Mouse (Mus musculus): Measurements from ENCODE around the gene Glo1.

Gene Glo1

DNA sequence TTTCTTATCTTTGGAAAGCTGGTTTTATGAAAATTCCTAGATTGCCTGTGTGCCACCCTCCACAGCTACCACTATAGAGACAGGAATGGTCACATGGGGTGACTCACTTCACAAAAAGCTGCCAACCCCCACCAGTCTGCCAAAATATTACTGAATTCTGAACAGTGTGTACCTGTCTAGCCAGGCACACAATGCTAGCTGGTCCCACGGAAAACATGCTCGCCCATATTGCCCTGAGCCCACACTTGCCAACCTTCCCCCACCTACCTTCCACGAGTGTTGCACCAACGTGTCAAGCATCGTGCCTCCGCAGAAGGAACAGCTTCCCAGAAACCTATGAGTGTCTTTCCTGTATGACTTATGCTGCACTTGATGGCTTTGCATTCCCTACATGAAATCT lies 45.5 kb downstream of the Glo1 start:
- no peak for DNase-seq (ENCODE audit: extremely low spot score, low spot score)

DNA sequence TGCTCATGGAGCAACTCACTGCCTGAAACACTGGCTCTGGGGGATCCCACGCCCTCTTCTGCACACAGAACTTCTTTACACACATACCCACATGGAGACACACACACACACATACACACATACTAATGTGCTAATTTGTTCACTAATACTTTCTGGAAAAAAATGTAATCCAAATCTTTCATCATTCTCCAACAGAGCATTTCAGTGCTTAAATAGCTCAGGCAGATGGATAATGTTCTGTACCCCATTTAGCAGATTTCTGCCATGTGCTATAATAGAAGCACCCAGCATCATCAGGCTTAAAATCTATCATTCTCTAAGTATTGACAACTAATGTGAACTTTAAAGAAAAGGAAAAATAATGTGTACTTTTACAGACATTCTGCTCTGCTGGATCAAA lies 45.9 kb downstream of the Glo1 start:
- DNase-seq (ENCODE audit: extremely low spot score, low spot score): no peak

DNA sequence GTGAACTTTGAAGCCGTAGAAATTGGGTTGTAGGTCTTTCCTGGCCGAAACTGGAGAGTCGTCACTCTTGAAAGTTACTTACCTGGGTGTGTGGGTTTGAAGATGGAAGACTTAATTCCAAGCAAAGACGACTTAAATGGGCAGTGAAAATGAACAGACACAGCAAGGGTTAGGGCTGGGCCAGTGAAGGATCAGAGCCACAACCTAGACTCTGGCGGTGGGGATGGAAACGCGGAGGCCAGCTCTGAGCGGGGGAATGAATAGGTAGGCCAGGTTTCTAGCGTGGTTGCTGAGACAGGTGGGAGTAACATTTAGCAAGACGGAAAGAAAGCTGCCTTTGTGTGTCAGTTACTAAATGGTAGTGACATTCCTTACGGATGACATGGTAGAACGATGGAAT lies 49.7 kb downstream of the Glo1 start:
- no peak for DNase-seq (ENCODE audit: extremely low spot score, low spot score)

DNA sequence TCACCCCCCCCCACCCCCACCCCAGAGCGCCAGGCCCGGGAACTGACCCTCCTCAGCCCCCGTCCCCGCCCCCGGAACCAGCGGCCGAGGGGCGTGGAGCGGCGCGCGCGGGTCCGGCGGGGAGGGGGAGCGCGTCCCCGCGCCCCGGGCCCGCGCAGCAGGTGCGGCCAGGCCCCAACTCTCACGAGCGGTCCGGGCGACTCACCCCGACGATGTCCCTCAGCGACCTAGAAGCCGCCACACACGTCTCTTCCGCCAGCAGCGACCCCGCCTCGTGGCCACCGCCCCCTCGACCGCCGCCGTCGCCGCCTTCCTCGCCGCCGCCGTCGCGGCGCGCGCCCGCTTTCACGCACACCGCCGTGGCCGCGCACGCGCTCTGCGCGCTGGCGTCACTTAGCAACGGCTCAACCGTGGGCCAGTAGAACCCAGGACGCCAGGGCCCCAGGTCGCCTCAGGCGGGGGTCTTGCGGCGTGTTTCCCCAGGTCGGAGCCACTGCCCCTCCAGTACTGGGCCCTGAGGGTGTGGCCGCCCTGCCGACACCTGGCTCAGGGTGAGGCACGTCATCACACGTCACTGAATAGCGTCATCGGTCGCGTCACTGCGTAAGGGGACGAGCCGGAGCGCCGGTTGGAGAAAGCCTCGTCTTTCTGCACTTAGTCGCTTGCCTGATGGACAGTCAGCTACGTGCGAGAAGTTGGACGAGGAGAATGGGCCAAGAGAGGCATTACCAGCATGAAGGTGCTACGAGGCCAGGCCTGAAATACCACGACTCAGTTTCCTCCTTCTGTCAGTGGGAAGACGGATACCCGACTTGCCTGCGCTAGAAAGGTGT lies 50.5 kb downstream of the Glo1 start, which contains the start of gene Btbd9:
TSS of gene Btbd9 (minus strand) at position 548 of the 833 bp plus-strand sequence.
- DNase-seq (ENCODE audit: extremely low spot score, low spot score): peak; percentile 94

DNA sequence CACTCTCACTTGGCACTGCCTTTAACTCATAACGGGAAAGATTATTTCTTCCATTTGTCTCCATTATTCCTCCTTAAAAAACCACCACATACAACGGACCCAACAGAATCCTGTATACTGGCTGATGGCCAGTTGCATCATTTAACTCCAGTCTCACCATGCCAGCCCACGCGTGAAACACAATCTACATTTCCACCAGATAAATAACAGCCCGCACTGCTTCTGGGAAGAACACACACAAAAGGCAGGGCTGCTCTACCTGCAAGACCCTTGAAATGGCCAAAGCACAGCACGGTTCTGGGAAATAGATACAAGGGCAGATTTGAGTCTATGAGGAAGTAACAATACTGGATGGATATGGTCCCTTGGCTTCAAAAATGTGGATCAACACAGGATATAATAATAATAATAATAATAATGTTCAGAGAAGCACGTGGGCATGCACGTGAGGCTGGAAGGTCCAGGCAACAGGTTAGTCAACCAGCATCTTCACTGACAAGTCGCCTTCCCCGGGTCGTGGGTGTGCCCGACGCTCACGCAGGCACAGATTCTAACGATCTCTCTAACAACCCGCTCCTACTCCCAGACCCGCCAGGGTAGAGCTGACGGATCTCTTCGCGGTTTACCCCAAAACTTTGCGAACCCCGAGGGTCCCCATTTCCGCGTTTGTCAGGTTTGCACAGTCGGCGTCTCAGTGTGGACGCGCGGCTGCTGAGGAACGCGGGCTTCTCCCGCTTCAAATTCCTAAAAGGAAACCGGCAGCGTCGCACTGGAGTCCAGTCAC lies 51.4 kb downstream of the Glo1 start:
- no peak for DNase-seq (ENCODE audit: extremely low spot score, low spot score)

DNA sequence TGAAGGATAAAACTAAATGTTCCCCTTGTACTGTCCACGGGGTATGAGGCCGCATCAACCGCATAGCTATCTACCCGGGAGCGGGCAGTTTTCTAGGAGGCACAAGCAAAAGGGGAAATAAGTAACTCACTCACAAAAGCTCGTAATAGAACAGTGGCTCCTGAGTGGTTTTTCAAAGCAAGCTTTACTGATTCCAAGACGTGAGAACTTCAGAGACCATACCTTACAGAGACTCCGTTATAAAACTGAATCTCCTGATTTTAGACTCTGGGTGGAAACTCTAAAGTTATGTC lies 51.9 kb downstream of the Glo1 start:
- DNase-seq (ENCODE audit: extremely low spot score, low spot score): no peak

DNA sequence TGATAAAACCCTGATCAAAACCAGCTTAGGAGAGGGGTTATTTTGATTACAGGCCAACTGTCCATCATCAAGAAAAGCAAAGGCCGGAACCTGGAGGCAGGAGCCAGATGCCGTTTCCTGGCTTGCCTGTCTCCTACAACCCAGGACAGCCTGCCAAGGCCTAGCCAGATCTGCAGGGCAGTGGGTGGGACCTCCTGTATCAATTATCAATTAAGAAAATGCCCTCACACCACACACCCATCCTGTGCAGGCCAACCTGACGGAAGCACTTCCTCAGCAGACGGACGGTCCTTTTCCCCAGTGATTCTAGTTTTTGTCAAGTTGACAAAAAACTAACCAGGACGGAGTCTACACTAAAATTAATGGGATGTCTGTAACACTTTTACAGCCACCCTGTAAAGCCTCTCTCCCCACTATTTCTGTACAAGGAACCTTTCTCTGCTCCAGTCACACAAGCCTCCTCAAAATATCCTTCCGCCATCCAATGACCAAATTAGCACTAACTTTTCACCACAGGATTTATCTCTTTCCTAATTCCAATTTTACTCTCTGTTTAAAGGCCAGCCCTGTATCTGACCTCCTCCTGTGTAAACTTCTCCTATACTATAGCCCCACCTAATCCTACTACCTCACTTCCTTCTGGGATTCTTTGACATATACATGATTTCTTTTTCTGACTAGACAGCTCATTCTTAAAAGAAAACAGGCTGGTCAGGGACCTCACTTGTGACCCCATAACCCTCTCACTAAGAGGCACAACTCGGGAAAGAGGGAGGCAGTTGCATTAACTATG lies 52.5 kb downstream of the Glo1 start:
- DNase-seq (ENCODE audit: extremely low spot score, low spot score): no peak

DNA sequence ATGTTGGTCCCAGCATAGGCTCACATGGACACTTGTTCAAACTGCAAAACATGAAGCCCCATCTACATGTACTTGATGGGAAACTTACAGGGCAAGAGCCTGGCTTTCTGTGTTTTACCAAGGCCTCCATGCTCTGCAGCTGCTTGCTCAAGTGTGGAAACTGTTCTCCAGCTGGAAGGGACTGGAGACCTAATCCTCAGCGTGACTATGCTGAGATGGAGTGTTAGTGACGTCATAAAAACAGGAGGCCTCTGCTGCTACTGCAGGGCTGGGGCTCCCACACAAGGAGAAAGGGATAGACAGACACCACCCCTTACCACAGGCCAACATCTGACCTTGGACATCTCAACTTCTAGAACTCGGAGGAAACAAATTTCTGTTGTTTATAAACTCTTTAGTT lies 55.7 kb downstream of the Glo1 start:
- no peak for DNase-seq (ENCODE audit: extremely low spot score, low spot score)

DNA sequence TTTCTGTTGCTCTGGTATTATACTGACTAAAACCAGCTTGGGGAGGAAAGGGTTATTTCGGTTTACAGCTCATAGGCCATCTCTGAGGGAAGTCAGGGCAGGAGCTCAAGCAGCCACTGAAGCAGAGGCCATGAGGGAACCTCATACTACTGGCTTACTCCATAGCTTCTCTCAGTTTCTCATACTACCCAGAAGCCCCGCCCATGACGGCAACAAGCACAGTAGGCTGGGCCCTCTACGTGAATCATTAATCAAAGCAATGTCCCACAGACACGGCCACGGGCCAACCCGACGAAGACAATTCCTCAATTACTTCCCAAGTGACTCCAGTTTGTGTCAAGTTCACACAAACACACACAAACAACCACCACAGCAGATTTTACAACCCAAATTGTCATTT lies 56.5 kb downstream of the Glo1 start:
- DNase-seq (ENCODE audit: extremely low spot score, low spot score): no peak

DNA sequence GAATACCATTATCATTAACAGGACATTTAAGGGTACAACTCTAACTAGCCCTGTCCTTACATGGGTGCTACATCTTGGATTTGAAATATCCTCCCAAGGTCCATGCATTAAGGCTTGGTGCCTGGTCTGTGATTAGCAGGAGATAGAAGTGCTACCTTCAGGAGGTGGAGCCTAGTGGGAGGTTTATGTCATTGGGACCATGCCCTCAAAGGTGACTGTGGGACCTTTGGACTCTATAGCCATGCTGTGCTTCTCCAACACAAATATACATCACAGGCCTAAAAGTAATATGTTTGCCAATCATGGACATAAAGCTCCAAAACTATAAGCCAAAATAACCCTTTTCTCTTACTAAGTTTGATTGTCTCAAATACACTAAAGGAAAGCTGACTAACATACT lies 58.2 kb downstream of the Glo1 start:
- no peak for DNase-seq (ENCODE audit: extremely low spot score, low spot score)

DNA sequence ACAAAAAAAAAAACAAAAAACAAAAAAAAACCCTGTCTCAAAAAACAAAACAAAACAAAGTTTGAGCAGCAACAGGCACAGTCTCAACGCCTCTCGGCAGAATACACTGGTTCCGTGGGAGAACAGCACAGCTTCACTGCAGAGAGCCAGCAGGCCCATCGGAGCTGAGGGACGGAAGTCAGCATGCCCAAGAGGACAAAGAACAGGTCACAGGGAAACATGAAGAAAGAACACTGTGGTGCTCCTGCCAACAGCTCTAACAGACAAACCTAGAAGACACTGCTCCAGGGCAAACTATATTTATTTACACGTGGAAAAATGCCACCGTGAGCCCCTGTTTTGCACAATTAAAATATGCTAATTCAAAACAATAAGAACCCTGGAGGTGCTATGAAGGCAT lies 61.7 kb downstream of the Glo1 start:
- no peak for DNase-seq (ENCODE audit: extremely low spot score, low spot score)

DNA sequence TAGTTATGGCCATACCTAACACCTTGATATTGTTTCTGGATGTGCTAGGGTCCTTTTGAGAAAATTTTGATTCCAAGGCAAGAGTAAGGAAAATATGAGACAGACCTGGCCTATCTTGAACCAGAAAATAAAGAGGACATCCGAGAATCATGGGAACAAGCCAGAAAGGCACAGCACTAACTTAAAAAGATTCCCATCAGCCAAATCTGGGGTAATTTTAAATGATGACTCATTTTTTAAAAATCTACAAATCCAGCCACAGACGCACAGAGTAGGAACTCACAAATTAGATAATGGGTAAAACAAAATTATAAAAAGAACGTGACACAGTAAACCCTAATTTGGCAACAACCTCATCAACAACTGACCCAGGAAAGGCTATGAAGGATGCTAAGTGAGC lies 62.3 kb downstream of the Glo1 start:
- DNase-seq (ENCODE audit: extremely low spot score, low spot score): no peak

DNA sequence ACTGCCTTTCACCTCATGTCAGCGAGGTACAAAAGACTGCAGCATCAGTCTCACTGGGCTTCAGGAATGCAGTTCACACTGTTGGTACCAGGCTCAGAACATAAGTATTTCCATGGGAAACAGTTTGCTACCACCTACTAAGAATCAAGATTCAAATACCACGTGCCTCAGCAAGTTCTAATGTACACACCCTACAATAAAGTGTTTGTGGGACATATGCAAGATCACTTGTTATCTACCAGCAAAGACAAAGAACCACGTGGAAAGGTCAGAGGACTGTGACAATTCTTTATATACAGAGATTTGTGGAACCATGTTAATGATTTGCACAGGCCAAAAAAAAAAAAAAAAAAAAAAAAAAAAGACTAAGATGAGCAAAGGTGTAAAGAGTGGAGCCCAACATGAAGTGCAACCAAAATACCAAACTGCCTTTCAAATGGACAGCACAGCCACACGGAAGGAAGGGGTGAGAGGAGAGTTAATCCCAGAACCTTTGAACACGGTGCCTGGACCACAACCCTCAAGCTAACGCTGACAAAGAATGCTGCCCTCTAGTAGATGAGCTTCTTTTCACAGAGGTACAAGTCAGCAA lies 63.1 kb downstream of the Glo1 start:
- DNase-seq (ENCODE audit: extremely low spot score, low spot score): no peak

DNA sequence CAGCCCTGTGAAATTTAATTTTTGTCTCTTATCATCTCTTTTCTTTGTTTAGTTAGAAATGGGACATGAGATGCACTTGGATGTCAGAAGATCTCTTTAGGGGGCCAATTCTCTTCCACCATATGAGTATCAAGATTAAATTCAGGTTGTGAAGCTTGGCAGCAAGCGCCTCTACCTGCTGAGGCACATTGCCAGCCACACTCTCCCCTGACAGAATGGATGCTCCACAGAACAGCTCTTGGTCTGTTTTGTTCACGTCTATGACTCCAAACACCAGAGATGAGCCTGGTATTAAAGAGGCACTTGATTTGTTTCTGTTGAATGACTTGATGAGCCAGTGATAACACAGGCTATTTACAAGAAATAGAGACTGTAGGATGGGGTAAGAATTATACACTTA lies 63.9 kb downstream of the Glo1 start:
- no peak for DNase-seq (ENCODE audit: extremely low spot score, low spot score)

DNA sequence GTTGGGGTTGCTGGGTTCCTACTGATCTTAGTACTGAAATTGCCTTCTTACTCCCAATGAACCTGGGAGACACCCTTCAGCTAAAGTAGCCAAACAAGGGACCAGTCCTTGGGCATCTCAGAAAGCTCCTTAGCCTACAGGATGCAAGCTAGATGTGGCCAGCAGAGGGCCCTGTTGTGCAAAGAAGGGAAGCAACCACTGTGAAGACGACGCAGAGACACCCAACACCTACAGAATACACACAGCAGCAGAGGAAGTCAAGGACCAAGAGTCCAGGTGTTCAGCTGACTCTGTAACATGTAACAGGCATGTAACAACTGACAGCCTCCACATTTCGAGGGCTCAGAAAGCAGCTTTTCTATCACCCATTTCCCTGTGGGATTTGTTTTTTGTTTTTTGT lies 67.1 kb downstream of the Glo1 start:
- peak; percentile 25 for DNase-seq (ENCODE audit: extremely low spot score, low spot score)

DNA sequence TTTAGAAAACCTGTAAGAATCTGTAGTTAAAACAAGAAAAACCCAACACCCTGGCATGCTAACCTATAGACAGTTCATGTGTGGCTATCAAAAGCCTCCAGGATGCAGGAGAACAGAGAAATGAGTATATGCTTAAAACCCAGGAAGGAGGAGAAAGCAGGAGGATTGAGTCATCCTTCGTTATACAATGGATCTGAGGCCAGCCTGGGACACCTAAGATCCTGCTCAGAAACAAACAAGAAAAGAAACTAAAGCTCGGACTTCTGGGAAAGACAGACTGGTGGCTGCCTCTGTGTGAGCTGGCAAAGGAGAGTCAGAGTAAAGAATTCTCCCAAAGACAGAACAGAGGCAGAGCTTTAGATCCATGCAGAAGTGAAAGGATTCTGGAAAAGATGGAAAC lies 68.0 kb downstream of the Glo1 start:
- DNase-seq (ENCODE audit: extremely low spot score, low spot score): no peak

DNA sequence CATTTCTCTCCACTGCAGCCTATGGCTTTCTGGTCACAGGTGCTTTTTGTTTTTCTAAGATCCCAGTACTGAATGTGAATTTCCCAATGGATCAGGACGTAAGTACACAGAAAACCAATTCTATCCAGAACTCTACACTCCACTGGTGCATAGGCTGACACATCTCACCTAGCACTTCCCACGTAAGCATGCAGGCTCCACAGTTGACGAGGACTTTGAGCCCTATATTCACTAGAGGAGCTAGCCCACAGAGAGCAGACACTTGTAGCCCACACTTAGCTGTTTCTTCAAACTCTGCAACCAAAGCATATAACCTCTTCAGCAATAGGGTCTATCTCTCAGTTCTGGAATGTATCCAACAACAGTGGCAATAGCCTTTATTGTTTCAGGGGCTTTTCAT lies 70.2 kb downstream of the Glo1 start:
- DNase-seq (ENCODE audit: extremely low spot score, low spot score): no peak

DNA sequence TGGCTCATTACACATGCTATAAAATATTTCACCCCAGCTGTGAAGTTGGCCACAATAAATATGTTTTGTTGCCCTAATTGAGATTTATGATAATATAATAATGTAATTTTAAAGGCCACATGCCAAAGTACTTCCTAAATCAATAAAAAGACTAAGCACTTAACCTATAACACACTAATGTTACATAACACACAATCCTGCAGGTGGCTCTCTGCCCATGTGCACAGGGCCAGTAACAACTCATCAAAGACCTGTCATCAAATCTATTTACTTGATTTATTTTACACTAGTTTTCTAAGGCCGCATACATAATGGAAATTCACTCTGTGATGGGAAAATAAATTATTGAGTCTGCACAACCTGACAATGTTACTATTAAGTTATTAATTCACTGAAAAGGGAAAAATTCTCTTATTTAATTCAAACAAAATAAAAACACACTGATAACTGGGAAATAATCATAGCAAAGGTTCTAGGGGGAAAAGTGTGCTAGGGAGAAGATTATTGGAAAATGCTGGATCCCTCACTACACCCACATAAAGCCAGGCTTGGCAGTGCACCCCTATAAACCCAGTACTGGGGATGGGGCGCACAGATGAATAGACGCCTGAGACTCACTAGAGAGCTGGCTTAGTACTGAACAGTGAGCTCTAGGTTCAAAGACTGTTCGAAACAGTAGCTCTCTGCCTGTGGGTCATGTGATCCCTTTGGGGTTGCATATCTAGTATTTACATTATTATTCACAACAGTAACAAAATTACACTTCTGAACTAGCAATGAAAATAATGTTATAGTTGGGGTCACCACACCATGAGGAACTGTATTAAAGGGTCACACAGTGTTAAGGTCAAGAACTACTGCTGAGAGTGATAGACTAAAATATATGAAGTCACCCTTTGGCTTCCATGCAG lies 73.4 kb downstream of the Glo1 start:
- DNase-seq (ENCODE audit: extremely low spot score, low spot score): no peak

DNA sequence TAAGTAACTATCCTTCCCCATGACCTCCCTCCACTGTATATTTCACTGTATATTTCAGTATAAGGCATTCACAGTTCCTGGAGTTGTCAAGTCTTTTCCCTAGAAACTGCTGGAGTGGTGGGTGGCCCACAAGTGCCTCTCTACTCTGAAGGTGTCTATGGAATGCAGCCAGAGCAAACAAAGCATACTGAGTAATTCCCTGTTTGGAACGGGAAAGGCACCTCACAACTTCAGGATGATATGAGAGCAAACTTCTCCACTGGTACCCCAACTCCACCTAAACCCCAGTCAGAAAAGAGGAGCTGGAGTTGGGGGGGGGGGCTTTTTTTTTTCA lies 75.9 kb downstream of the Glo1 start:
- DNase-seq (ENCODE audit: extremely low spot score, low spot score): no peak

DNA sequence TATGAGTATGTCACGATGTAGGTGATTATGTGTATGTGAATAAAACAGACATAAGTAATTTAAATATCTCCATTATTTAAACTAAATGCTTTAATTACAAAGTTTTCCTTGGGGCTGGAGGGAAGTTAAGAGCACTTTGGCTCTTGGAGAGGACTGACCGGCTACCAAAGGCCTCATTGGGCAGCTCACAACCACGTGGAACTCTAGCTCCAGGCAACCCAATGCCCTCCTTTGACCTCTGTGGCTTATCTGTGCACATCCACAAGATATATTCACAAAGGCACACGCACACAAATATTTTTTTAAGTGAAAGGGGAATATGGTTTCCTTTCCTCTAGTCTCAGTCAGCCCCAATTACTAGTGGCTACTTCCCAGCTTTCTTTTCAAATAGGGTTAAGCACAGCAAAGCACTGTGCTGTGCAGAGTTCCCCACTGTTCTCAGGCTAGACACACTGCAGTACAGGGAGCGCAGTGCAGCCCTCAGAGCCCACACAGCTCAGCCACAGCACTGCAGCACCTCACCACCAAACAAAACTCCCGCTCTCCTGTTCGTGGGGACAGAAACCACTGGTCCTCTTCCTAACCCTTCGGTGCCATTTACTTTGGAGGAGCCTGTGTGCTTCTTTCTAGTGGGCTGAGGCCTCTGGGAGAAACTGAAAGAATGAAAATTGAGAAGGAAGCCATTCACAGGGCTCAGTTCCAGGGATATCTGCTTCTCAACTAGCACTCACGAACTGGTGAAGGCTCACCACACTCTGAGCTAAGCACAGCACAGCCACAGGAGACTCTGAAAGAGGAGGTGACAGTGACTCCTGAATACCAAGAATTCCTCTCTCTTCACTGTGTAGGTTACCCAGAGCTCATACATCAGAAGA lies 76.5 kb downstream of the Glo1 start:
- no peak for DNase-seq (ENCODE audit: extremely low spot score, low spot score)

All from neural tube, embryonic 10.5 days (tissue).